ENCODE assay signal across 8 mouse cellular contexts in the genomic region with DNA sequence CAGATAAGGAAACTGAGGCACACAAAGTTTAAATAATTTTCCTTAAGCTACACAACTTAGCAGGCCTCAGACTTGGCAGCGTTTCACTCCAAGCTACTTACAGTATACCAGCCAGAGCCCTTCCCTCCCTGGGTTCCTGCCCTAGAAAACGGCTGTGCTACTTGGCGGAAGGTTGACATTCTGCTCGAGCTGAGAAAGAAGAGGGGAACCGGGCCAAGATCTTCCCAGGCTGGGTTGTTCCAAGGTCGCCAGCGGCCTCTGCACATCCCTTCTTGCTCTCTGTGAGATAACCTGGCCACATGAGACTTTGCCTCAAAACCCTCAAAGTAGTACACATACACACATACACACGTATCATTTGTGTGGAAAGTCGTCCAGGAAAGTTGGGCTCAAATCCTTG. TPM values are rescaled to one million over a fixed set of nuclear protein-coding genes. Genes with fewer than 3 reads are reported as not detected.
DNase-seq lines count a peak whose midpoint lies in the region; ATAC-seq lines count a peak whose summit lies in the region.

No protein-coding gene starts in this region.

- WGBS in embryonic facial prominence, embryonic 12.5 days, result 56% methylated on average over 9 of the region's 9 CpGs
- 25% methylated on average over 9 of the region's 9 CpGs for WGBS in heart, embryonic 16.5 days

- no peak overlapping the region for H3K4me3 ChIP-seq in embryonic facial prominence, embryonic 12.5 days
- peak overlapping the region; percentile 90; the same call in 1 of the 2 replicates for H3K4me3 ChIP-seq in heart, embryonic 16.5 days (ENCODE audit: low read length)

- no peak for ATAC-seq in embryonic facial prominence, embryonic 12.5 days (ENCODE audit: insufficient number of reproducible peaks, insufficient read depth, low FRiP score, low TSS enrichment)
- ATAC-seq in heart, embryonic 16.5 days (replicated peaks; ENCODE audit: extremely low read depth, insufficient read depth, low FRiP score), result no peak

- H3K9ac ChIP-seq in embryonic facial prominence, embryonic 12.5 days, result no peak overlapping the region
- H3K9ac ChIP-seq in heart, embryonic 16.5 days (ENCODE audit: low read length), result peak overlapping the region; percentile 98

- no peaks in the 10 kb centered on the region for H3K36me3 ChIP-seq in embryonic facial prominence, embryonic 12.5 days
- no peaks in the 10 kb centered on the region for H3K36me3 ChIP-seq in heart, embryonic 16.5 days (ENCODE audit: control insufficient read depth, insufficient read depth)

- peak; percentile 38 for DNase-seq in CD4-positive helper T cell, adult 2 months (ENCODE audit: low read depth, low spot score)
- DNase-seq in ZHBTc4 (ENCODE audit: low read depth, low spot score), result peak; percentile 44
- peak; percentile 74 for DNase-seq in kidney, postnatal 14 days
- peak; percentile 86 for DNase-seq in lung, postnatal 36 days
- peak; percentile 77 for DNase-seq in urinary bladder, postnatal 14 days (ENCODE audit: low spot score)
- no peak for DNase-seq in thymus, postnatal 10 days (ENCODE audit: low spot score in 2 of 2)

- H3K27me3 ChIP-seq in embryonic facial prominence, embryonic 12.5 days, result peaks cover 8% of the 10 kb centered on the region
- H3K27me3 ChIP-seq in heart, embryonic 16.5 days (ENCODE audit: control insufficient read depth, insufficient read depth, low read length), result no peaks in the 10 kb centered on the region

- peak overlapping the region; percentile 71 for H3K4me2 ChIP-seq in embryonic facial prominence, embryonic 12.5 days (replicated peaks)
- peak overlapping the region; percentile 97; the same call in 1 of the 2 replicates for H3K4me2 ChIP-seq in heart, embryonic 16.5 days (ENCODE audit: low read depth, low read length)

- H3K4me1 ChIP-seq in embryonic facial prominence, embryonic 12.5 days, result peaks cover 29% of the 10 kb centered on the region
- H3K4me1 ChIP-seq in heart, embryonic 16.5 days (ENCODE audit: control insufficient read depth, insufficient read depth, low read length), result peaks cover 42% of the 10 kb centered on the region

- H3K27ac ChIP-seq in embryonic facial prominence, embryonic 12.5 days, result no peak overlapping the region
- H3K27ac ChIP-seq in heart, embryonic 16.5 days (ENCODE audit: low read length), result peak overlapping the region; percentile 89

- no peaks in the 10 kb centered on the region for H3K9me3 ChIP-seq in embryonic facial prominence, embryonic 12.5 days
- H3K9me3 ChIP-seq in heart, embryonic 16.5 days (replicated peaks; ENCODE audit: control insufficient read depth, low read length), result no peaks in the 10 kb centered on the region

RNA-seq across cellular contexts. Expression of a gene that starts 1.7 kb away (rescaled TPM):
- polyA plus RNA-seq in embryonic facial prominence, embryonic 12.5 days (2016; fragmentation: Nextera tagmentation; extraction: Ambion mirVana), result 9.7 and 10.7 TPM in 2 replicates
- 11.0 and 14.3 TPM in 2 replicates for polyA plus RNA-seq in heart, embryonic 16.5 days (2015; fragmentation: Nextera tagmentation; extraction: Ambion mirVana)

RNA-seq across cellular contexts. Expression of a gene that starts 15.8 kb away (rescaled TPM):
- polyA plus RNA-seq in embryonic facial prominence, embryonic 12.5 days (2016; fragmentation: Nextera tagmentation; extraction: Ambion mirVana), result 11.0 and 12.2 TPM in 2 replicates
- polyA plus RNA-seq in heart, embryonic 16.5 days (2015; fragmentation: Nextera tagmentation; extraction: Ambion mirVana), result 14.1 and 15.4 TPM in 2 replicates

RNA-seq across cellular contexts. Expression of a gene that starts 32.4 kb away (rescaled TPM):
- 31.0 and 31.6 TPM in 2 replicates for polyA plus RNA-seq in embryonic facial prominence, embryonic 12.5 days (2016; fragmentation: Nextera tagmentation; extraction: Ambion mirVana)
- 15.0 and 17.4 TPM in 2 replicates for polyA plus RNA-seq in heart, embryonic 16.5 days (2015; fragmentation: Nextera tagmentation; extraction: Ambion mirVana)

Comparison
In these comparisons a context has a peak if more than half of its experiments do, and no peak if none do; other contexts are left out.
1. DNase-seq: peak in CD4-positive helper T cell, adult 2 months (single experiment), ZHBTc4 (single experiment), kidney, postnatal 14 days (single experiment), lung, postnatal 36 days (single experiment) and urinary bladder, postnatal 14 days (single experiment); none in thymus, postnatal 10 days (0 of 2).